Mouse (Mus musculus) CH12.LX (cell line): ENCODE results near the gene Pnpla6.

Experiments
- CHD1 ChIP-seq: IDR thresholded peaks from 2 replicates; pipeline ENCODE4 v1.6.1; 2012; ENCODE audit warnings: low read depth, low read length, improper control_type of control experiment, inconsistent platforms
- CTCF ChIP-seq, 2 experiments: IDR thresholded peaks in 1 of 2; conservative IDR thresholded peaks in 1 of 2; 2 replicates each; pipeline ENCODE4 v1.5.1; 2011 to 2012; ENCODE audit warnings: low read depth in 2 of 2, low read length in 2 of 2, improper control_type of control experiment in 1 of 2, inconsistent platforms in 1 of 2, mild to moderate bottlenecking in 1 of 2, moderate library complexity in 1 of 2
- HCFC1 ChIP-seq: IDR thresholded peaks from 2 replicates; pipeline ENCODE4 v1.6.1; 2012; ENCODE audit warnings: low read depth, mild to moderate bottlenecking, inconsistent platforms, low read length, improper control_type of control experiment
- MAZ ChIP-seq: IDR thresholded peaks from 2 replicates; pipeline ENCODE4 v1.6.1; 2012; ENCODE audit warnings: low read depth, mild to moderate bottlenecking, inconsistent platforms, low read length, improper control_type of control experiment, moderate library complexity
- POLR2A ChIP-seq: IDR thresholded peaks from 2 replicates; pipeline ENCODE4 v1.6.1; 2011; ENCODE audit warnings: low read depth, mild to moderate bottlenecking, improper control_type of control experiment, low read length
- TBP ChIP-seq: conservative IDR thresholded peaks from 2 replicates; pipeline ENCODE4 v1.6.1; 2011; ENCODE audit warnings: low read depth, low read length, improper control_type of control experiment
- ZKSCAN1 ChIP-seq: IDR thresholded peaks from 2 replicates; pipeline ENCODE4 v1.6.1; 2012; ENCODE audit warnings: low read depth, inconsistent platforms, low read length, improper control_type of control experiment, borderline replicate concordance
- ZNF384 ChIP-seq: IDR thresholded peaks from 2 replicates; pipeline ENCODE4 v1.6.1; 2012; ENCODE audit warnings: low read depth, low read length, improper control_type of control experiment, inconsistent platforms

- no peak; the same call in 1 of the 2 replicates for TF ChIP-seq MAZ
- no peak for TF ChIP-seq TBP
- TF ChIP-seq HCFC1: no peak
- TF ChIP-seq ZKSCAN1: no peak
- no peak for TF ChIP-seq CHD1
- TF ChIP-seq CTCF (conservative IDR thresholded peaks at IDR 0.05 in 1 of 2, IDR thresholded peaks at IDR 0.05 in 1 of 2; ENCODE audit: low read depth in 2 of 2, low read length in 2 of 2): no peak
- TF ChIP-seq POLR2A: no peak
- no peak for TF ChIP-seq ZNF384
Observed at GRCm38 (mm10) chr8:3499751-3500150, 15.4 kb upstream of the Pnpla6 start.
